Mouse (Mus musculus): Measurements from ENCODE around the gene Barx2. TPM values are rescaled to one million over a fixed set of nuclear protein-coding genes. Genes with fewer than 3 reads are reported as not detected.
"Not testable (repeated sequence)": the region's sequence is repeated elsewhere in the genome, so short reads cannot be mapped to it uniquely, and the experiment has no call there.

Gene Barx2
- 0.16 TPM in 1 of 2 replicates, not detected in the other for polyA plus RNA-seq (2015; fragmentation: Nextera tagmentation; extraction: Ambion mirVana)

GRCm38 (mm10) chr9:31912921-31913738 lies at the start of gene Barx2:
TSS of gene Barx2 (minus strand) at chr9:31913462.
- Histone ChIP-seq H3K4me3 (replicated peaks) (peak within 1 kb of the TSS; percentile 62), H3K36me3 (no peaks in the 10 kb centered on the region), H3K4me2 (peak within 1 kb of the TSS; percentile 99), H3K27ac (no peak within 1 kb of the TSS), H3K9ac (peak within 1 kb of the TSS; percentile 22; the same call in 1 of the 2 replicates), H3K27me3 (peaks cover 94% of the 10 kb centered on the region), H3K4me1 (peaks cover 29% of the 10 kb centered on the region), H3K9me3 (replicated peaks) (no peaks in the 10 kb centered on the region)
- ATAC-seq (replicated peaks; ENCODE audit: low FRiP score) = peak; percentile 91
- under 1% methylated on average over 81 of the region's 81 CpGs for WGBS

GRCm38 (mm10) chr9:31962265-31962664 lies 49.0 kb upstream of the Barx2 start:
- Histone ChIP-seq H3K4me2 (no peak overlapping the region), H3K4me1 (no peaks in the 10 kb centered on the region), H3K9me3 (replicated peaks) (no peaks in the 10 kb centered on the region), H3K36me3 (no peaks in the 10 kb centered on the region), H3K27ac (no peak overlapping the region), H3K27me3 (no peaks in the 10 kb centered on the region), H3K4me3 (replicated peaks) (no peak overlapping the region), H3K9ac (no peak overlapping the region)
- ATAC-seq (replicated peaks; ENCODE audit: low FRiP score) = no peak
- 47% methylated on average over 1 of the region's 1 CpGs for WGBS

GRCm38 (mm10) chr9:31960488-31960887 lies 47.2 kb upstream of the Barx2 start:
- Histone ChIP-seq H3K9me3 (replicated peaks) (no peaks in the 10 kb centered on the region), H3K4me1 (no peaks in the 10 kb centered on the region), H3K4me3 (replicated peaks) (no peak overlapping the region), H3K9ac (no peak overlapping the region), H3K4me2 (no peak overlapping the region), H3K27me3 (no peaks in the 10 kb centered on the region), H3K27ac (no peak overlapping the region), H3K36me3 (no peaks in the 10 kb centered on the region)
- no peak for ATAC-seq (replicated peaks; ENCODE audit: low FRiP score)
- 61% methylated on average over 2 of the region's 2 CpGs for WGBS

GRCm38 (mm10) chr9:31958120-31958519 lies 44.9 kb upstream of the Barx2 start:
- Histone ChIP-seq H3K36me3 (no peaks in the 10 kb centered on the region), H3K9me3 (replicated peaks) (no peaks in the 10 kb centered on the region), H3K9ac (no peak overlapping the region), H3K27me3 (no peaks in the 10 kb centered on the region), H3K27ac (no peak overlapping the region), H3K4me1 (no peaks in the 10 kb centered on the region), H3K4me2 (no peak overlapping the region), H3K4me3 (replicated peaks) (no peak overlapping the region)
- ATAC-seq (replicated peaks; ENCODE audit: low FRiP score) = no peak

- H3K9ac ChIP-seq = no peak overlapping the region
- H3K27me3 ChIP-seq = no peaks in the 10 kb centered on the region
- H3K27ac ChIP-seq = no peak overlapping the region
- ATAC-seq (replicated peaks; ENCODE audit: low FRiP score) = no peak
- WGBS = 86% methylated on average over 5 of the region's 5 CpGs
- H3K4me2 ChIP-seq = no peak overlapping the region
- no peak overlapping the region for H3K4me3 ChIP-seq (replicated peaks)
- no peaks in the 10 kb centered on the region for H3K4me1 ChIP-seq
- H3K36me3 ChIP-seq = no peaks in the 10 kb centered on the region
- no peaks in the 10 kb centered on the region for H3K9me3 ChIP-seq (replicated peaks)
These were observed 37.2 kb upstream of the Barx2 start for GRCm38 (mm10) chr9:31950506-31950905.

GRCm38 (mm10) chr9:31949031-31949430 lies 35.8 kb upstream of the Barx2 start:
- no peak overlapping the region for H3K4me3 ChIP-seq (replicated peaks)
- WGBS = 92% methylated on average over 5 of the region's 5 CpGs
- H3K4me2 ChIP-seq = no peak overlapping the region
- H3K4me1 ChIP-seq = no peaks in the 10 kb centered on the region
- H3K27ac ChIP-seq = no peak overlapping the region
- H3K9me3 ChIP-seq (replicated peaks) = no peaks in the 10 kb centered on the region
- no peak overlapping the region for H3K9ac ChIP-seq
- no peak for ATAC-seq (replicated peaks; ENCODE audit: low FRiP score)
- no peaks in the 10 kb centered on the region for H3K36me3 ChIP-seq
- no peaks in the 10 kb centered on the region for H3K27me3 ChIP-seq

GRCm38 (mm10) chr9:31947051-31947450 lies 33.8 kb upstream of the Barx2 start:
- Histone ChIP-seq H3K4me1 (no peaks in the 10 kb centered on the region), H3K4me3 (replicated peaks) (no peak overlapping the region), H3K27me3 (no peaks in the 10 kb centered on the region), H3K9me3 (replicated peaks) (no peaks in the 10 kb centered on the region), H3K27ac (no peak overlapping the region), H3K36me3 (no peaks in the 10 kb centered on the region), H3K4me2 (no peak overlapping the region), H3K9ac (no peak overlapping the region)
- ATAC-seq (replicated peaks; ENCODE audit: low FRiP score) = no peak
- WGBS = 80% methylated on average over 10 of the region's 10 CpGs

GRCm38 (mm10) chr9:31942334-31942733 lies 29.1 kb upstream of the Barx2 start:
- Histone ChIP-seq H3K9ac (no peak overlapping the region), H3K27ac (no peak overlapping the region), H3K27me3 (no peaks in the 10 kb centered on the region), H3K9me3 (replicated peaks) (no peaks in the 10 kb centered on the region), H3K4me2 (no peak overlapping the region), H3K4me1 (0 out of 2 replicates have a peak, but pooled peaks cover 2% of the 10 kb centered on the region), H3K4me3 (replicated peaks) (no peak overlapping the region), H3K36me3 (no peaks in the 10 kb centered on the region)
- ATAC-seq (replicated peaks; ENCODE audit: low FRiP score) = no peak
- WGBS = 64% methylated on average over 1 of the region's 1 CpGs

GRCm38 (mm10) chr9:31936486-31936885 lies 23.2 kb upstream of the Barx2 start:
- H3K36me3 ChIP-seq; H3K4me3 ChIP-seq (replicated peaks); ATAC-seq (replicated peaks; ENCODE audit: low FRiP score); H3K4me1 ChIP-seq; H3K9ac ChIP-seq; H3K27ac ChIP-seq; H3K27me3 ChIP-seq; H3K4me2 ChIP-seq; H3K9me3 ChIP-seq (replicated peaks): not testable (repeated sequence)
- WGBS = 96% methylated on average over 15 of the region's 16 CpGs

GRCm38 (mm10) chr9:31931691-31932090 lies 18.4 kb upstream of the Barx2 start:
- H3K27me3 ChIP-seq = 0 out of 2 replicates have a peak, but pooled peaks cover 1% of the 10 kb centered on the region
- H3K36me3 ChIP-seq = no peaks in the 10 kb centered on the region
- no peak overlapping the region for H3K9ac ChIP-seq
- H3K4me3 ChIP-seq (replicated peaks) = no peak overlapping the region
- H3K27ac ChIP-seq = no peak overlapping the region
- ATAC-seq (replicated peaks; ENCODE audit: low FRiP score) = no peak
- 57% methylated on average over 5 of the region's 5 CpGs for WGBS
- no peak overlapping the region for H3K4me2 ChIP-seq
- no peaks in the 10 kb centered on the region for H3K9me3 ChIP-seq (replicated peaks)
- H3K4me1 ChIP-seq = no peaks in the 10 kb centered on the region

- H3K9me3 ChIP-seq (replicated peaks) = no peaks in the 10 kb centered on the region
- no peak overlapping the region for H3K4me2 ChIP-seq
- no peak overlapping the region for H3K4me3 ChIP-seq (replicated peaks)
- H3K27me3 ChIP-seq = 0 out of 2 replicates have a peak, but pooled peaks cover 4% of the 10 kb centered on the region
- H3K36me3 ChIP-seq = no peaks in the 10 kb centered on the region
- no peak for ATAC-seq (replicated peaks; ENCODE audit: low FRiP score)
- peaks cover 2% of the 10 kb centered on the region for H3K4me1 ChIP-seq
- H3K9ac ChIP-seq = no peak overlapping the region
- H3K27ac ChIP-seq = no peak overlapping the region
- 44% methylated on average over 3 of the region's 3 CpGs for WGBS
These were observed 18.0 kb upstream of the Barx2 start for GRCm38 (mm10) chr9:31931255-31931654.

- H3K9ac ChIP-seq = no peak overlapping the region
- H3K4me1 ChIP-seq = peaks cover 7% of the 10 kb centered on the region
- no peaks in the 10 kb centered on the region for H3K36me3 ChIP-seq
- 69% methylated on average over 3 of the region's 3 CpGs for WGBS
- H3K27ac ChIP-seq = peak overlapping the region; percentile 59
- no peak overlapping the region for H3K4me3 ChIP-seq (replicated peaks)
- no peaks in the 10 kb centered on the region for H3K9me3 ChIP-seq (replicated peaks)
- peak; percentile 82 for ATAC-seq (replicated peaks; ENCODE audit: low FRiP score)
- 0 out of 2 replicates have a peak overlapping the region, but pooled peaks have one; percentile 43 for H3K4me2 ChIP-seq
- peaks cover 5% of the 10 kb centered on the region; the same call in 1 of the 2 replicates for H3K27me3 ChIP-seq
These were observed 13.5 kb upstream of the Barx2 start for GRCm38 (mm10) chr9:31926766-31927165.
